Mouse (Mus musculus) layer of hippocampus, adult 9-10 months (tissue): Measurements from ENCODE around the gene Vstm5.
"Not testable (repeated sequence)": the region's sequence is repeated elsewhere in the genome, so short reads cannot be mapped to it uniquely, and the experiment has no call there.

ENCODE experiments used
- DNase-seq: peaks from one replicate; pipeline ENCODE4 v3.0.0; 2022; ENCODE audit warnings: low spot score

The Vstm5 gene

GRCm38 (mm10) chr9:15239042-15239925, at the start of gene Vstm5:
Gene Vstm5, plus strand, starts transcription at chr9:15239045.
- DNase-seq: no peak

GRCm38 (mm10) chr9:15194806-15195205, 44.0 kb upstream of the Vstm5 start:
- DNase-seq: not testable (repeated sequence)

DNA sequence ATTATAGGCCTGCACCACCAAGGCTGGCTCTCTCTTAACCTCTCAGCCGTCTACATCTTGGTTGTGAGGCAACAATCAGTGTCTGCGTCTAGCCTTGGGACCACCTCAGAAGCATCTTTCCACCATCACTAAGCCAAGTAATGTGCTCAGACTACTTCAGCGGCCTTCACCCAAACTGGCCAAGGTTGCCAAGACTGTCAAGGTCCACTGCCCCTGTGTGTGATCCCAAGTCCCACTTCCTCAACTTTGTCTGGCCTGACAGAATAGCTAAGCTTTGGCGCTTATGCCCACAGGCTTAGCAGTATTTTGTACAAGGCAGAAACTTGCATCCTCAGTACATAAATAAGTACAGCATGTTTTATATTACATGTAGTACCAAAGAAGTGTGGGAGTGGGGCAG, 32.2 kb upstream of the Vstm5 start:
- no peak for DNase-seq

GRCm38 (mm10) chr9:15209320-15209719, 29.5 kb upstream of the Vstm5 start:
- DNase-seq: no peak

GRCm38 (mm10) chr9:15211876-15212275, 27.0 kb upstream of the Vstm5 start:
- no peak for DNase-seq

- no peak for DNase-seq
These were observed 25.1 kb upstream of the Vstm5 start for GRCm38 (mm10) chr9:15213695-15214094.

- DNase-seq: no peak
These were observed 13.9 kb upstream of the Vstm5 start for GRCm38 (mm10) chr9:15224912-15225311.

- no peak for DNase-seq
These were observed 6.4 kb upstream of the Vstm5 start for GRCm38 (mm10) chr9:15232445-15232844.

DNA sequence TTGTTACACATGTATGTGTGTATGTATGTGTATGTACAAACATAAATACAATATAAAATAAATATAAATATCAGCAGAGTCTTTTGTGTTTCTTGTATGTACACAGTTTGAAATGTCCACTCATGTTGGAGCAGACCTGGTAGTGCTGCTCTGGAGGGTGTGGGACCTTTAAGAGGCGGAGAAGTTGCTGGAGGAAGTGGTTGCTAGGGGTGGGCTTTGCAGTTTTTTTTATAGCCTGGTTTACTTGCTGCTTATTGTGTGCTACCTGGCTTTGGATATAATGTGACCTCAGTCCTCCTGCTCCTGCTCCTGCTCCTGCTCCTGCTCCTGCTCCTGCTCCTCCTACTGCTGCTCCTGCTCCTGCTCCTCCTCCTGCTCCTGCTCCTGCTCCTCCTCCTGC, 5.2 kb upstream of the Vstm5 start:
- no peak for DNase-seq

- DNase-seq: no peak
These were observed 2.9 kb upstream of the Vstm5 start for GRCm38 (mm10) chr9:15235986-15236385.

DNA sequence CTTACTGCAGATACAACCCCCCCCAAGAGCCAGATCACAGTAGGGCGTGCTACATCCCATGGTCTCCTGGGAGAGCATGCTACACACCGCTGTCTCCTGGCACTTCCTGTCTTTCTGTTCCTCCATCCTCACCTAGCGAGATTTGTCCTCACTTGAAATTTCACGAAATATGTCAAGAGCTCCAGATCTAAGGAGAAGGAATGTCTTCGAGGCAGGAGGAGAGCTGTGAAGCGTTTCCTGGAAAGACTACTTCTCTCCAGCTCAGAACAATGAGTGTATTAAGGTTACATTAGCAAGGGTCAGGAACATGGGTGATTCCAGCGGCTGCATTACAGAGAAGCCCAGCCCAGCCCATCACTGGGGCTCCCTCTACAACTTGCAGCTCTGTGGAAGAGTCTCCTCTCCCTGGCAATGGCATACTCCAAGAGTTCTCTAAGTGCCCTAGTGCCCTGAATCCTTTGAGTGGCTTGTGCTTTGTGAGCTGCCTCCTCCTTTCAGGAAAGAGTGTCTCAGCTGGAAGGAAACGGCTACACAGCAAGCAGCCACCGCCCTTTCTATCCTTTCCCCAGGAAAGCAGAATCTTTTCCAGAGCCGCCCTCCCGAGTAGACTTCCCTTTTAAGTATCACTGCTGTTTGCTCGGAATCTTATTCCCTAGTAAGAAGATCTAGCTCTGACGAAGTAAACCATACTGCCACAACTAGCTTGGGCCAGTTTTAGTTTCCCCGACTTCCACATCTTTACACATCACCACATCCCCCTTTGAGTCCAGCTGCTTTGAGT, 1.1 kb upstream of the Vstm5 start:
- no peak for DNase-seq

- DNase-seq: no peak
These were observed 401 bp upstream of the Vstm5 start for GRCm38 (mm10) chr9:15238297-15238990.

DNA sequence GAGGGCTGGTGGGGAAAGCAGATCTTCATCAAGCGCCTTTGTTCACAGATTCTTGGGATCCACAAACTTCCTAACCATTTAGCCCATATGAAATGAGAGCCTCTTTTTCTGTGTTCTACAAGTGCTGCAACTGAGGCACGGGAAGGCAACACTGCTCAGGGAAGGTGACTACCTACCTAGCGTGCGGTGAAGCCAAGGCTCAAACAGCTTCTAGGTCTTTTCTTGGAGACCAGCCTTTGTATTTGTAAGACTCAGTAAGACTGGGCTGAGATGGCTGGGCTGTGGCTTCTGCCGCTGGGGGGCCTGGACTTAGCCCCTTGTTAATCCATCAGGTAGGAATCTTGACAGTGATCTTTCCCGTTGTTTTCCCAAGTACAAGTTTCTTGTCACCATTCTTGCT, 1.2 kb downstream of the Vstm5 start:
- no peak for DNase-seq

DNA sequence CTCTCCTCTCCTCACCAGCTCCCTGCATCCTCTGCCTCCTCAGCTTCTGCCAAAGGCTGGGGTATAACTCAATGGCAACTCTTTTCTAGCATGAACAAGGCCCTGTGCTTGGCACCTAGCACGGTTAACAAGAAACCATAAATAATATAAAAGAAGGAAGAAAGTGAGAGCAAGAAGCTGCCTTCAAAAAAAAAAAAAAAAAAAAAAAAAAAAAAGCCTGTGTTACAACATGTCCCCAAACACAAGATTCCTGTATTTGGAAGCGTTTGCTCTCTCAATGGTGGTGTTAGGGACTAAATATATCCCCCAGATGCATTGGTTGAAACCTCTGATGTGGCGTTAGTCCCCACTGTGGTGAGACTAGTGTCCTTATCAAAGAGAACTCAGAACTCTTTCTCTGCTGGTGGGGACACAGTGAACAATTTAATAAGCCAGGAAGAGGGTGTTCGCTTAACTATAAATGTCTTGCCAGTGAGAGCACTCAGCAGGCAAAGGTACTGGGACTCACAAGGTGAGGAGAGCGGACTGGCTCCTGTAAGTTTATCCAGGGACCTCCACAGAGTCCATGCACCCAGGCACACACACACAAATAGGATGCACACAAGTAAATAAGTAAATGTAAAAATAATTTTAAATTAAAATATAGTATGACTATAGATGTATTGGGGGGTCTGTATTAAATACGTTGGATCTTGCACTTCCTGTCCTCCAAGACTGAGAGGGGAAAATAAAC, 2.2 kb downstream of the Vstm5 start:
- no peak for DNase-seq

- DNase-seq: no peak
These were observed 2.7 kb downstream of the Vstm5 start for GRCm38 (mm10) chr9:15241596-15241939.

DNA sequence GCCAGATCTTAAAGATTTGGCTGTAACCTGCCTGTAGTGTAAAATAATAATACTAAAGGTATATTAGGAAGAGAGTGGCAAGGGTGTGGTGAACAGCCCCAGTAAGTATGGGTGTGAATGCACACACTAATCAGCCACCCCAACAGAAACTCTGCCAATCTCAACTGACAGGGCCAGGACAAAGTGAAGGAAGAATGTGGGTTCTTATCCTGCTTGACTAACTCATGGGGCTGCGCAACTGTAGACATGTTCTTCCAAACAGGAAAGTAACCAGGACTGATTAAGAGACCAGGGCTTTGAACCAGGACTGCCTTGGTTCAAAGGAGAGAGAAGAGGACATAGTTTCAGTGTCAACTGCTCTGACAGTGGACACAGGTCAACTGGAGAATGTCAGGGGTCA, 3.3 kb downstream of the Vstm5 start:
- no peak for DNase-seq

- DNase-seq: no peak
These were observed 6.7 kb downstream of the Vstm5 start for GRCm38 (mm10) chr9:15245319-15246075.

GRCm38 (mm10) chr9:15250376-15250775, 11.5 kb downstream of the Vstm5 start:
- no peak for DNase-seq

GRCm38 (mm10) chr9:15252196-15252595, 13.4 kb downstream of the Vstm5 start:
- DNase-seq: no peak

DNA sequence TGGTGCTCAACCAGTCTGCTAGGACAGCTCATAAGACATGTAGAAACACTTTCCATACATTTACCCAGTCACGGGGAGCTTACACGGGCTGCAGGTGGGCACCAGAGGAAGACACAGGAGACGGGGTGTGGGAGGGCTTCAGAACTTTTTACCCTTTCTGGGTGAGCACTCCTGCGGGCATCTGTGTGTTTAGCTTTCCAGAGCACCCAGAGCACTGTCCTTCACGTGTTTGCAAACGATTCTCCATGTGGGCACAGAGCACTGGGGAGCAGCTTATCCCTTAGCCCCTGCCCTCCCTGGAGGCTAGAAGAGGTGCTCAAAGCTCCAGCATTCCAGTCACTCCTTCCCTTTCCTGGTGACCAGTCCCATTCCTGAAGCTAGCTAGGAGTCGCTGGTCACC, 15.7 kb downstream of the Vstm5 start:
- no peak for DNase-seq

DNA sequence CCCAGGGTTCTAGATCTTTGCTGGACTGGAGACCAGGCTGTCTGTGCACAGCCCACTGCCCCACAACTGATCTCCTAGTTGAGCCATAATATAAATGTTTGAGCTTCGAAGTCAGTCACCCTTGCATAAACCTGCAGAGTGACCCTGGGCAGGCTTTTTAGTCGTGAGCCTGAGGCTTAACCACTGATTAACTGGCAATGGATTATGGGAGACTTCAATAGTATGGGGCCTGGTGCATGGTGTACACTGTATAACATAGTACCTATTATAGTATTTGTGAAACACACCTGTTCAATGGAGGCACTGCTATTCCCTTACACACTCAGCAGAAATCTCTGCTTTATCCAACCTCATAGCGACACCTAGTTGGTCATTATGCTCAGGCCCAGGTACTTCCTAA, 17.4 kb downstream of the Vstm5 start:
- no peak for DNase-seq
